In the genomic region with DNA sequence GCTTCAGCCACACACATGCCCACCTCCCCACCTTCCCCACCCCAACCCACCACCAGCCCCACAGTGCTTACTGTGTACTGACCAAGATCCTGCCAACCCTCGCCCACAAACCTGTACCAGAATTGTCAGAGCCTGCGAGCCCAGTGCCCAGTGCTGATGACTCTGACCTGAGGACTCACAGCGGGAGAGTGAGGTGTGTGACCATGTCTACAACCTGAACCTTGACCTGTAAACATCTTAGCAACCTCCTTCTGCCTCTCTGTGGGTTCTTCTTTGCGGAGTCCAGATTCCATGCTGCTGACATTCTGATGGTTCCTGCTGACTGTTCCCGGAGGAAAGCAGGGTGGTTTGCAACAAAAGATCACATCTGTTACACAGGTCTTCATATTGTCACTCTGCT, we compare ENCODE assay signal across 22 mouse cellular contexts. TPM values are rescaled to one million over a fixed set of nuclear protein-coding genes. Genes with fewer than 3 reads are reported as not detected.
"Had no signal": no experiment of that assay in that cellular context is flagged by ENCODE, and none has a peak within 500 bp of the region (broad histone marks: within the 10 kb centered on the region; RNA-seq: fewer than 3 reads in every experiment).

No protein-coding gene starts in this region.

- H3K36me3 ChIP-seq: limb, embryonic 13.5 days; lung, embryonic 15.5 days; midbrain, embryonic 15.5 days; neural tube, embryonic 12.5 days had no signal

- H3K9me3 ChIP-seq: limb, embryonic 13.5 days; lung, embryonic 15.5 days; midbrain, embryonic 15.5 days; neural tube, embryonic 12.5 days had no signal

- H3K4me2 ChIP-seq: limb, embryonic 13.5 days; lung, embryonic 15.5 days; midbrain, embryonic 11.5 days; midbrain, embryonic 15.5 days; neural tube, embryonic 12.5 days had no signal

- H3K9ac ChIP-seq: limb, embryonic 13.5 days; liver, embryonic 14.5 days; lung, embryonic 15.5 days; midbrain, embryonic 15.5 days; neural tube, embryonic 12.5 days had no signal

- H3K27me3 ChIP-seq: midbrain, embryonic 15.5 days; neural tube, embryonic 12.5 days had no signal

- H3K4me1 ChIP-seq: limb, embryonic 13.5 days; lung, embryonic 15.5 days; neural tube, embryonic 12.5 days had no signal

- H3K4me3 ChIP-seq: limb, embryonic 13.5 days; lung, embryonic 15.5 days; megakaryocyte, embryonic 14.5 days; midbrain, embryonic 15.5 days; neural tube, embryonic 12.5 days had no signal

- DNase-seq: left cerebral cortex, postnatal 4 days; lung, postnatal 14 days; thymus, adult 18-20 months; thymus, postnatal 14 days had no signal

- H3K27ac ChIP-seq: kidney, postnatal 0 days; limb, embryonic 13.5 days; liver, embryonic 14.5 days; lung, embryonic 15.5 days; macrophage; midbrain, embryonic 15.5 days; neural tube, embryonic 12.5 days had no signal

- ATAC-seq: hindbrain, embryonic 16.5 days; midbrain, embryonic 15.5 days had no signal

RNA-seq across cellular contexts. Expression of a gene that starts 15.6 kb away (rescaled TPM):
- total RNA-seq: layer of hippocampus, adult 8-10 months; layer of hippocampus, postnatal 14 days; left cerebral cortex, adult 18-20 months; left cerebral cortex, postnatal 10 days; left cerebral cortex, postnatal 4 days; monocyte, adult 5-6 weeks; neutrophil, adult 5-6 weeks had no signal
- polyA plus RNA-seq: hindbrain, embryonic 16.5 days; intestine, embryonic 14.5 days; kidney, postnatal 0 days; large intestine, adult 2 months; limb, embryonic 13.5 days; liver, embryonic 14.5 days; lung, embryonic 15.5 days; macrophage; midbrain, embryonic 11.5 days; midbrain, embryonic 15.5 days; neural tube, embryonic 12.5 days had no signal

RNA-seq across cellular contexts. Expression of a gene that starts 18.6 kb away (rescaled TPM):
- total RNA-seq: layer of hippocampus, postnatal 14 days; left cerebral cortex, adult 18-20 months; left cerebral cortex, postnatal 10 days; left cerebral cortex, postnatal 4 days; monocyte, adult 5-6 weeks; neutrophil, adult 5-6 weeks had no signal
- polyA plus RNA-seq: large intestine, adult 2 months; limb, embryonic 13.5 days; liver, embryonic 14.5 days; macrophage; midbrain, embryonic 11.5 days; midbrain, embryonic 15.5 days; neural tube, embryonic 12.5 days had no signal

RNA-seq across cellular contexts. Expression of a gene that starts 53.8 kb away (rescaled TPM):
- total RNA-seq: layer of hippocampus, adult 8-10 months; layer of hippocampus, postnatal 14 days; left cerebral cortex, adult 18-20 months; left cerebral cortex, postnatal 10 days; left cerebral cortex, postnatal 4 days; monocyte, adult 5-6 weeks; neutrophil, adult 5-6 weeks had no signal
- polyA plus RNA-seq: hindbrain, embryonic 16.5 days; intestine, embryonic 14.5 days; kidney, postnatal 0 days; large intestine, adult 2 months; limb, embryonic 13.5 days; liver, embryonic 14.5 days; lung, embryonic 15.5 days; macrophage; midbrain, embryonic 11.5 days; midbrain, embryonic 15.5 days; neural tube, embryonic 12.5 days had no signal
